Mouse (Mus musculus) intestine, embryonic 16.5 days (tissue): Measurements from ENCODE around the gene Zfp488. TPM values are rescaled to one million over a fixed set of nuclear protein-coding genes. Genes with fewer than 3 reads are reported as not detected.
A peak's percentile ranks its signal among the peaks of the same experiment; 100 is the strongest.

Source experiments
- ATAC-seq: fragments of 200-750 bp; cut with Nextera tagmentation; 2 replicates; pipeline ENCODE4 v1.8.0; 2017; ENCODE audit warnings: moderate TSS enrichment, moderate library complexity
- H3K27ac ChIP-seq: fragments of 300-500 bp; sonication (generic); 2 replicates; pipeline ENCODE4 v1.5.1; 2014; ENCODE audit warnings: mild to moderate bottlenecking, low read length
- H3K27me3 ChIP-seq: fragments of 300-500 bp; sonication (generic); replicated peaks from 2 replicates; pipeline ENCODE4 v1.6.1; 2014; ENCODE audit warnings: low read length, control low read depth, mixed read lengths; ENCODE audit not compliant: control insufficient read depth, insufficient read depth
- H3K36me3 ChIP-seq: fragments of 300-500 bp; sonication (generic); 2 replicates; pipeline ENCODE4 v1.6.1; 2014; ENCODE audit warnings: low read length, control low read depth; ENCODE audit not compliant: control insufficient read depth, insufficient read depth
- H3K4me1 ChIP-seq: fragments of 300-500 bp; sonication (generic); 2 replicates; pipeline ENCODE4 v1.6.1; 2014; ENCODE audit warnings: low read length, control low read depth, mixed read lengths; ENCODE audit not compliant: control insufficient read depth, insufficient read depth
- H3K4me2 ChIP-seq: fragments of 300-500 bp; sonication (generic); 2 replicates; pipeline ENCODE4 v1.6.1; 2014; ENCODE audit warnings: low read depth, low read length, control low read depth
- H3K4me3 ChIP-seq: fragments of 300-500 bp; sonication (generic); 2 replicates; pipeline ENCODE4 v1.5.1; 2014; ENCODE audit warnings: mild to moderate bottlenecking, low read length
- H3K9ac ChIP-seq: fragments of 300-500 bp; sonication (generic); 2 replicates; pipeline ENCODE4 v1.6.1; 2014; ENCODE audit warnings: low read depth, low read length
- H3K9me3 ChIP-seq: fragments of 300-500 bp; sonication (generic); 2 replicates; pipeline ENCODE4 v1.6.1; 2016; ENCODE audit warnings: low read length, control low read depth; ENCODE audit not compliant: control insufficient read depth
- WGBS: fragments of 180-500 bp; shearing (Covaris S2); extraction: QIAGEN DNeasy Blood & Tissue Kit; methylation state at CpG from one replicate; pipeline ENCODE4 v1.1.7; 2014; 5-methylcytosine and 5-hydroxymethylcytosine counted together
- polyA plus RNA-seq: library from polyadenylated mRNA; unstranded; fragments of >200 nt; fragmentation: Nextera tagmentation; extraction: Ambion mirVana; gene quantifications from 2 replicates; pipeline ENCODE4 v1.2.1, GENCODE M21; 2015

Gene Zfp488
- polyA plus RNA-seq, 1 experiment from 2014 or later = 0.12 TPM

DNA sequence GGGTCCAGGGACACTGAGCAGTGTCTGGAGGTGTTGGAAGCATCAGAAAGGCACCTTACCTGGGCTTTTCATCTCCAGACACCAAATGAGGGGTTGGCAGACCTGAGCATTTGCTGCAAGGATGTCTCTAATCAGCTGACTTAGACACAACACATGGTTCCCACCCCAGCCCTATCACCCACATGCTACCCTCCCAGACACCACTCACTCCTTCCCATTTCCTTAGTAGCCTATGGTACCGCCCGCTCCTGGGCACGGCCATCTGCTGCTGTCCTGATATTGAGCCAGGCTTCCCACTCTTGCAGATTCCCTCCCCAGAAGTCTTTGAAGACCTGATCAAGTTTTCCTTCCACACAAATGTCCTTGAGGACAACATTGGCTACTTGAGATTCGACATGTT, 20.4 kb downstream of the Zfp488 start:
- Histone ChIP-seq H3K27me3 (no peaks in the 10 kb centered on the region), H3K4me2 (no peak overlapping the region), H3K36me3 (no peaks in the 10 kb centered on the region), H3K9ac (no peak overlapping the region), H3K4me1 (no peaks in the 10 kb centered on the region), H3K4me3 (no peak overlapping the region), H3K9me3 (no peaks in the 10 kb centered on the region), H3K27ac (no peak overlapping the region)
- ATAC-seq = no peak
- WGBS = 90% methylated on average over 4 of the region's 4 CpGs

DNA sequence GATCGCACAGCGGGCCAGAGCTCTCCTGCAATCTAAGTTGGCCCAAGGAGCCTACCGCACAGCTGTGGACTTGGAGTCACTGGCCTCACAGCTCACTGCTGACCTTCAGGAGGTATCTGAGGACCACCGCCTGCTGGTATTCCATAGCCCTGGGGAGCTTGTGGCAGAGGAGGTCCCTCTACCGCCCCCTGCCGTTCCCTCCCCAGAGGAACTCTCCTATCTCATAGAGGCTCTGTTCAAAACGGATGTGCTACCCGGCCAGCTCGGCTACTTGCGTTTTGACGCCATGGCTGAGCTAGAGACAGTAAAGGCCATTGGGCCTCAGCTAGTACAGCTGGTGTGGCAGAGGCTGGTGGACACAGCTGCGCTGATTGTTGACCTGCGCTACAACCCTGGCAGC, 22.5 kb downstream of the Zfp488 start:
- 74% methylated on average over 13 of the region's 13 CpGs for WGBS
- no peaks in the 10 kb centered on the region for H3K9me3 ChIP-seq
- no peak overlapping the region for H3K4me2 ChIP-seq

DNA sequence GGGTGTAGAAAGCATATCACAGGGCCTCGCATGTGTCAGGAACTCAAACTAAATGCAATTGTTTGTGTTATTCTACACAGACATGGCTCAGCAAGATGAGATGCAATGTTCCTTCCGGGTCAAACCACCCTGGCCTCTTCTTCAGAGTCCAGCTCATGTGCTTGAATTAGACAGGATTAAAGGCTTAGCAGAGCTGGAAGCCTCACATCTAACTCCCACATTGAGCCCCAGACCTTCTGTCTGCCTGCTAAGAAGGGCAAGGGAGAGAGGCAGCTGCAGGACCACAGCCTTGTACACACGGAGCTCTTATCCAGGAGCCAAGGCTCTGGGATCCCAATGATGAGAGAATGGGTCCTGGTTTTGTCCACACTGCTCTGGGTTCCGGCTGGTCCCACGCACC, 24.8 kb downstream of the Zfp488 start, which contains the start of gene Rbp3:
TSS of gene Rbp3 (plus strand) at position 243 of the 400 bp plus-strand sequence.
- 81% methylated on average over 5 of the region's 5 CpGs for WGBS

More for the DNA sequence above, 22.5 kb downstream of the Zfp488 start:
- H3K27ac ChIP-seq = no peak overlapping the region
- no peaks in the 10 kb centered on the region for H3K27me3 ChIP-seq
- H3K4me1 ChIP-seq = no peaks in the 10 kb centered on the region
- no peaks in the 10 kb centered on the region for H3K36me3 ChIP-seq
- ATAC-seq = no peak
- H3K9ac ChIP-seq = no peak overlapping the region
- H3K4me3 ChIP-seq = no peak overlapping the region

DNA sequence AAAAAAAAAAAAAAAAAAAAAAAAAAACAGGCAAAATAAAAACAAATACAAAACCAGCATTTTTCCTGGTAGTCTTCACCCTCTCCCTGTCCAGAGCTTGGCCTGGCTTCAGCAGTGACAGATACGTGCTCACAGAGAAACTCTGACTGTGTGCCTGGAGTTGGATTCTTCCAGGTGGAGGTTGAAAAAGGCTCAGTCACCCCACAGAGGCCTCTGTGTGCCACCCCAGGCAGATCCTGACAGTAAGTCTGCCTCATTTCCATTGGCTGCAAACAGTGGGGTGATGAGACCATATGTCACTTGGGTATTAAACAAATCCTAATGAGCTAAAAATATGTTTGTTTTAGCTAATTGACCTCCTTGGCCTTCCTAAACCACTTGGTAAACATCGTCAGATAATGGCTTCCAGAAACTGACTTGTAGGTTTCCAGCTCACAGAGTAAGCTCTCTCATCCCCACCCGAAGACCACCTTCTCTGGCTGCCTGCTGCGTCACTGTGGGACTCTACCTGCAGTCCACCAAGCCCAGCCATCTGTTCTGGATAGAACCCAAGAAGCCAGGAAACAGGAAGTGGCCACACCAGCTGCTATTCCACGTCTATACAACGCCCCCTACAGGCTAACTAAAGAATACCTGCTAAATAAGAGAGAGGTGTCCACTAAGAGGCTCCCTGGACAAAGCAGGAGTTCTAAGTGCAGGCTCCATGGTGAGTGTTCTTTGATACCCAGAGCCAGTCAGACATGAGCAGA, 26.2 kb downstream of the Zfp488 start:
- WGBS = 48% methylated on average over 6 of the region's 6 CpGs
- Histone ChIP-seq H3K27ac (no peak overlapping the region), H3K9me3 (no peaks in the 10 kb centered on the region), H3K4me3 (no peak overlapping the region), H3K27me3 (no peaks in the 10 kb centered on the region), H3K4me2 (no peak overlapping the region), H3K4me1 (no peaks in the 10 kb centered on the region), H3K9ac (no peak overlapping the region), H3K36me3 (no peaks in the 10 kb centered on the region)
- ATAC-seq = no peak

More for the DNA sequence above, 24.8 kb downstream of the Zfp488 start, which contains the start of gene Rbp3:
- Histone ChIP-seq H3K4me1 (no peaks in the 10 kb centered on the region), H3K4me3 (no peak within 1 kb of the TSS), H3K4me2 (no peak within 1 kb of the TSS), H3K27me3 (no peaks in the 10 kb centered on the region), H3K27ac (no peak within 1 kb of the TSS), H3K36me3 (no peaks in the 10 kb centered on the region), H3K9ac (no peak within 1 kb of the TSS), H3K9me3 (no peaks in the 10 kb centered on the region)
- ATAC-seq = no peak

DNA sequence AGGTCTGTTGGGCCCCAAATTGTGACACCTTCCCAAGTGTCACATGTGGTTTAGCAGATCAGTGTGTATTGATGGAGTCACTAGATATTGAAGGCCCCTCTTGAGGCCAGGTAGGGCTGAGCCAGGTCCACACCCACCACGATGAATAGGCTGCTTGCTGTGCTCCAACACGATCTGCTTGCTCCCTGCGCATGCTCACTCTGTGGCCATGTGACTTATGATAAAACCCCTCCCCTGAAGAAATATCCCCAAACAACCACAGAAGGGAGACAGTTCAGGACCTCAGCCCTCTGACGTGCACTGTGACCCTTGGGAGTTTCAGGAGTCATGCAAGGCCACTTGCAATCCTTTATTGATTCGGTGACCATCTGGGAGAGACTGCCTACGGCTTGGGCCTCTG, 32.4 kb downstream of the Zfp488 start:
- Histone ChIP-seq H3K4me1 (no peaks in the 10 kb centered on the region), H3K9me3 (no peaks in the 10 kb centered on the region), H3K27me3 (no peaks in the 10 kb centered on the region; the same call in 1 of the 2 replicates), H3K4me2 (no peak overlapping the region), H3K27ac (no peak overlapping the region), H3K9ac (no peak overlapping the region), H3K4me3 (no peak overlapping the region), H3K36me3 (no peaks in the 10 kb centered on the region)
- 85% methylated on average over 6 of the region's 6 CpGs for WGBS
- no peak for ATAC-seq

DNA sequence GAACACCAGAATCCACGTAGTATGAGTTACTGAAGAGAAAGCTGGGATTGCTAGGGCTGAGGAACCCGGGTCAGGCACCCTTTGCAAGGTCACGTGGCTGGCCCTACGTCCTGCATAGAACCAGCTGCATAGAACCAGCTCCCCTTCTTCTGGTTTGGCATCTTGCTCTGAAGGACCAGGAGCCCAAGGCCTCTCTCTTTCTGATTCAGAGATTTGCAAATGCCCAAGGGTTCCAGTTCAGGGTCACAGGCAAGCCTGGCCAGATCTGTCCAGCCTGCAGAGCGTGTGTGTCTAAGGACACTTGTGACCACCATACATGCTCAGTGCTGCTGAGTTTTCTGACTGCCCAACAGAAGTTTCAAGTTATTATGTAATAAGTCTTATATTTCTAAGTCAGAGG, 36.3 kb downstream of the Zfp488 start:
- Histone ChIP-seq H3K9me3 (no peaks in the 10 kb centered on the region), H3K4me1 (no peaks in the 10 kb centered on the region), H3K36me3 (no peaks in the 10 kb centered on the region), H3K4me3 (no peak overlapping the region), H3K27ac (no peak overlapping the region), H3K27me3 (no peaks in the 10 kb centered on the region; the same call in 1 of the 2 replicates), H3K9ac (no peak overlapping the region), H3K4me2 (no peak overlapping the region)
- ATAC-seq = no peak
- WGBS = 77% methylated on average over 5 of the region's 5 CpGs

DNA sequence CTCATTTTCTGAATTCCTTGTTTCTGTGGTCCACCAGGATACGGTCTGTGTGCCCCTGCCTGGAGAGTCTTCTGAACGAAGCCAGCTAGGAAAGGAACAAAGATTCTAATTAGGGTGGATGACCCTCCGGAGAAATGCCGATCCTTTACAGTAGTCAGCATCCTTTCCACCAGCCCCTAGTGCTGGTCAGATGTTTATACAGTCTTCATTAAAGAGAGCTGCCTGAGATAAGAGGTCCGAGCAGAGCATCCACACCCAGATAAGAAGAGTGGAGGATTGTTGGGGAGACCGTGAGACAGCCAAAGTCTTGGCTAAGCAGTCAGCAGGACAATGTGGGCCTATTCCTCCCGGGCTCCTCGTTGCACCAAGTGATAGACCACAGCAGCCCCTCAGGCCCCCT, 37.8 kb downstream of the Zfp488 start, which contains the start of gene Gdf2:
TSS of gene Gdf2 (plus strand) at position 301 of the 400 bp plus-strand sequence.
- 57% methylated on average over 8 of the region's 8 CpGs for WGBS

DNA sequence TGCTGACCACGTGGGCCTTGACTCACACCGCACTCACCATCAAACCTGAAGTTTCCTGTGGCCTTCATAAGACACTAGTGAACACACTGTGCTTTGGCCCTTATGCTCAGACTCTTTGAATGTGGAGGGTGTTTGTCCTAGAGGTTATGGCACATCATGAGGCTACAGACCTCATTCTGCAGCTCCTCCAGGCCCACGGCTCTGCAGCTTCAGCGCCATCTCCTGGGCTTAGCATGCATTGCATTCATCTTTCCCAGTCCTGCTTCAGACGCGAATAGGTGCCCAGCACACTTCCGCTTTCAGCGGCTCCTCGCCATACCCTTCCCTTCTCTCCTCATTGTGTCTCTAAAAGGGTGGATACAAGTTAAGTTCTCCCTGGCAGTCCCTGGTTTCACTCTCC, 39.4 kb downstream of the Zfp488 start:
- Histone ChIP-seq H3K36me3 (no peaks in the 10 kb centered on the region), H3K27me3 (no peaks in the 10 kb centered on the region; the same call in 1 of the 2 replicates), H3K9me3 (no peaks in the 10 kb centered on the region), H3K9ac (0 out of 2 replicates have a peak overlapping the region, but pooled peaks have one; percentile 14), H3K27ac (no peak overlapping the region), H3K4me2 (peak overlapping the region; percentile 7; the same call in 1 of the 2 replicates), H3K4me1 (no peaks in the 10 kb centered on the region), H3K4me3 (no peak overlapping the region)
- WGBS = 30% methylated on average over 9 of the region's 9 CpGs
- ATAC-seq = 0 out of 2 replicates have a peak, but pooled peaks have one; percentile 26

More for the DNA sequence above, 37.8 kb downstream of the Zfp488 start, which contains the start of gene Gdf2:
- Histone ChIP-seq H3K27ac (no peak within 1 kb of the TSS), H3K9ac (no peak within 1 kb of the TSS), H3K36me3 (no peaks in the 10 kb centered on the region), H3K4me1 (no peaks in the 10 kb centered on the region), H3K4me2 (no peak within 1 kb of the TSS), H3K4me3 (no peak within 1 kb of the TSS), H3K9me3 (no peaks in the 10 kb centered on the region), H3K27me3 (no peaks in the 10 kb centered on the region; the same call in 1 of the 2 replicates)
- ATAC-seq = no peak

DNA sequence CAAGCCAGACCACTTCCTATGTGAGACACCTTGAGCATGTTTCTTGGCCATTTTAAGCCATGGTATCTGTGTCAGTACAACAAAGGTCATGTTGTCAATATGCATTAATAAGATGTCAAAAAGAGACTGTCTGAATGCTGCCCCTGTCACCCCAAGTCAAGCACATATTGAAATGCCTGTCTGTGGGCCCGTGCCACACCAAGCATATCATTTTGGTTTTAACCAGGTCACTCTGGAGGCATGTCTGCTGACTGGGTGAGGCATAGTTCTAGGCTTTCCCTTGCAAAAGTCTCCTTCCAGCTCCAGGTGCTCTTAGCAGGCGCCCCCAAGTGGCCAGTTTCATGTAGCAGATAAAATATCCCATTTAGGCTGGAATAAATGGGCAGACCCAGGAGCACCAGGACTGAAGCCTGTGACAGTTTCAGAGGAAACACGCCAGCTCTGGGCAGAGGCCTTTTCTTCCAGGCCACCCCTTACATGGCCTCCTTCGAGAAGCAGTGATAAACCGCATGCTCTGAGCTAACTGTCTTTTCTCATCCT, 44.7 kb downstream of the Zfp488 start:
- H3K27me3 ChIP-seq = peaks cover 10% of the 10 kb centered on the region
- H3K36me3 ChIP-seq = no peaks in the 10 kb centered on the region
- H3K9ac ChIP-seq = no peak overlapping the region
- H3K4me2 ChIP-seq = no peak overlapping the region
- 39% methylated on average over 5 of the region's 5 CpGs for WGBS
- no peak overlapping the region for H3K27ac ChIP-seq
- H3K4me3 ChIP-seq = no peak overlapping the region
- ATAC-seq = no peak
- H3K9me3 ChIP-seq = no peaks in the 10 kb centered on the region
- H3K4me1 ChIP-seq = no peaks in the 10 kb centered on the region
